Mouse (Mus musculus) C2C12 (cell line): ENCODE measurements at regions not wholly inside any gene's neighbourhood (a gene's known extent, or its start where the extent isn't known, plus 50 kb on each side); places are given as distances from the start of the nearest gene placed in this dataset.

ENCODE experiments used
- H3K27me3 ChIP-seq: one replicate; pipeline ENCODE4 v1.6.1; 2011; ENCODE audit not compliant: control insufficient read depth, insufficient read depth, insufficient read length
- H3K36me3 ChIP-seq: one replicate; pipeline ENCODE4 v1.6.1; 2011; ENCODE audit not compliant: control insufficient read depth, insufficient read depth
- H3K4me3 ChIP-seq: one replicate; pipeline ENCODE4 v1.5.1; 2011; ENCODE audit warnings: mild to moderate bottlenecking, control low read depth; ENCODE audit not compliant: poor library complexity, insufficient read depth, severe bottlenecking
- H3K79me2 ChIP-seq: one replicate; pipeline ENCODE4 v1.6.1; 2011; ENCODE audit not compliant: control insufficient read depth, insufficient read depth
- H3K79me3 ChIP-seq: one replicate; pipeline ENCODE4 v1.6.1; 2011; ENCODE audit warnings: low read depth, control low read depth
- H3ac ChIP-seq: one replicate; pipeline ENCODE3; 2011; ENCODE audit warnings: low read depth; ENCODE audit not compliant: control insufficient read depth, insufficient read length
- CEBPB ChIP-seq: IDR thresholded peaks from one replicate; pipeline ENCODE4 v1.6.1; 2011; ENCODE audit warnings: low read depth, mild to moderate bottlenecking, control low read depth, moderate library complexity
- CTCF ChIP-seq: IDR thresholded peaks from one replicate; pipeline ENCODE4 v1.5.1; 2011; ENCODE audit not compliant: control insufficient read depth, insufficient read depth, insufficient read length
- FOSL1 ChIP-seq: IDR thresholded peaks from one replicate; pipeline ENCODE4 v1.8.0; 2011; ENCODE audit warnings: mild to moderate bottlenecking, low read length; ENCODE audit not compliant: poor library complexity, insufficient read depth, severe bottlenecking
- MAX ChIP-seq: IDR thresholded peaks from one replicate; pipeline ENCODE4 v1.6.1; 2011; ENCODE audit warnings: mild to moderate bottlenecking, control low read depth
- MYOD1 ChIP-seq: IDR thresholded peaks from one replicate; pipeline ENCODE4 v1.6.1; 2011; ENCODE audit warnings: low read depth; ENCODE audit not compliant: control insufficient read depth, insufficient read length
- MYOG ChIP-seq: IDR thresholded peaks from one replicate; pipeline ENCODE4 v1.6.1; 2011; ENCODE audit not compliant: control insufficient read depth, insufficient read length; ENCODE audit errors: extremely low read depth
- USF1 ChIP-seq: IDR thresholded peaks from one replicate; pipeline ENCODE4 v1.6.1; 2011; ENCODE audit warnings: low read depth, mild to moderate bottlenecking, control low read depth, moderate library complexity

DNA sequence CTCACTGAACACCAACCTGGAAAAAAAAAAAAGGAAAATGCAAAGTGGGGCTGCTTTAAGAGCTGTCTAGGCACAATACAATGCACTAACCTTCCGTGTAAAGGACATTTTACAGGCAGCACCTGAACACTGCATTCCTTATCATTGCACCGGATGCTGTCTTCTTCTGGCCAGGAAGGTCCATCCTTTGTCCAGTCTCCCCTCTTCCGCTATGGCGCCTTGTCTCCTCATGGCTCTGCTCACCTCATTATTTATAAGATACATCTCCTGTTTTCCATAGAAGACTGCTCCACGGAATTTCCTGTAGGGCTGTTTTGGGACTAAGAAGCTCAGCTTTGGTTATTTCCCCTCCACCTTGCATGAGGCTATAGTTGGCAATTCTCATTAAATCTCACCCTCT is 102.8 kb upstream of the Spata13 start:
- Histone ChIP-seq H3K36me3 (no peaks in the 10 kb centered on the region), H3ac (no peak overlapping the region), H3K79me2 (no peaks in the 10 kb centered on the region), H3K27me3 (no peaks in the 10 kb centered on the region), H3K79me3 (no peaks in the 10 kb centered on the region), H3K4me3 (no peak overlapping the region)
- no peak for TF ChIP-seq CTCF

DNA sequence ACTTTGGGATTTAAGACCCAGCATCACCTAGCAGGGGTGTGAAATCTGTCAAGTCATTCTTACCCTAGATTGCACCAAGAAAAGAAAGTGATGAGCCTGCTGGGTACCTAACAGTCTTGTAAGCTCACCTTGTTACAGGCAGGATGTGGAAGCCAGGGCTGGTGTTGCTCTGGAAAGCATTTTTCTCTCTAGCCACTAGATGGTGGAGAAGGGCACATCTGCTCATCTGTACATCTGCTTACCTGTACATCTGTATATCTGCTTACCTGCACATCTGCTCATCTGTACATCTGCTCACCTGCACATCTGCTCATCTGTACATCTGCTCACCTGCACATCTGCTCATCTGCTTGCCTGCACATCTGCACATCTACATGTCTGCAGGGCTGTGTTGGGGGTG is 102.0 kb upstream of the Spata13 start:
- Histone ChIP-seq H3ac (no peak overlapping the region), H3K36me3 (no peaks in the 10 kb centered on the region), H3K27me3 (no peaks in the 10 kb centered on the region), H3K4me3 (no peak overlapping the region), H3K79me2 (no peaks in the 10 kb centered on the region), H3K79me3 (no peaks in the 10 kb centered on the region)
- TF ChIP-seq FOSL1 (no peak), MAX (no peak), CEBPB (no peak), MYOD1 (no peak), CTCF (no peak), USF1 (no peak), MYOG (no peak)

DNA sequence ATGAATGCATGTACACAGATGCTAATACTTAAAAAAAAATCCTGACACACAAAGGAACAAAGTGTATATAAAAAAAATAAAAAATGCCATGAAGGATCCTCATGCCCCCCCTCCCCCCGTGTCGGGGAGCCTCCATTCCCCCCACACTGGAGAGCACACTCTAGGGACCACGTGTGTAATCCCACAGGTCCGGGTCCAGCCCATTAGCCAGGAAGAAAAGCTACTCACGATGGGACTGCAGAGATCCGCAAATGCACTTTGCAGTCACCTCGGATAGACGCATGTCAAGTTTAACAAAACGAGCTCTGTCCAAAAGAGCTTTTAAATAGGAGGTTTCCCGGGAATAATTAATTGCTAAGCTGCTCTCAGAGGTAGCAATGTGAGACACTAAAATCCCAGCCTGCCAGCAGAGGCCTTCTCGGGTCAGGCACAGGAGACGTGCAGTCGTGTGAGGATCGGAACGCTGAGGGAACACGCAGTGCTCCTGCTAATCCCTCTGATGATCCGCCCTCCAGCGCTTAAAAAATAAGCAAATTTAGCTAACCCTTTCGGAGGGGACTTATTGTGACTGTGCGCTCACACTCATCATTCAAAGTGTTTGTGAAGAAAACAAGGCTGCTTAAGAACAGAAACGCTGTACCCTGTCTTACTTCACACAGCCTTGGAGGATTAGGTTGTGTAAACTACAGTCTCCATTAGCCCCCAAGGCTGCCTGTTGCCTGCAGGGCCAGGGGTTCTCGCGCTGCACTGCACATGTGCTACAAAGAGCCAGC is 100.2 kb upstream of the Spata13 start:
- TF ChIP-seq MAX, result no peak
- H3K36me3 ChIP-seq, result no peaks in the 10 kb centered on the region
- H3K4me3 ChIP-seq, result no peak overlapping the region
- H3K27me3 ChIP-seq, result no peaks in the 10 kb centered on the region
- H3ac ChIP-seq, result no peak overlapping the region
- H3K79me3 ChIP-seq, result no peaks in the 10 kb centered on the region
- H3K79me2 ChIP-seq, result no peaks in the 10 kb centered on the region

DNA sequence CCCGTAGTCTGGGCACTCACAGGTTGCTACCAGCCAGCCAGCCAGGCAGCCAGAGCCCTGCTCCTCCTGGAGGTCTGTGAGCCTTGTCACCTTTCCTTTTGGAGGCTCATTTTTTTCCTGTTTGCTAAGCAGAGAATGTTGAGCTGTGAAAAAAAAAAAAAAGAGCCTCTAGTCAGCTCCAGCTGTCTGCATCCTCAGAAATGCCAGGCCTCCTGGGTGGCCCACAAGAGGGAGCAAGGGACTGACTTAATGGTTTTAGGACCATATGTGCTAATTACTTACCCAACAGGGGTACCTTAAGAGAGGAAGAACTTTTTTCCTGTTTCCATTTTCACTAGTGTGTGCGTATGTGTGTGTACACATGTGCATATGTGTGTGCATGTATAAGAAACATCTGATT is 94.8 kb upstream of the Spata13 start:
- H3K4me3 ChIP-seq, result no peak overlapping the region
- no peak overlapping the region for H3ac ChIP-seq
- no peaks in the 10 kb centered on the region for H3K27me3 ChIP-seq
- no peaks in the 10 kb centered on the region for H3K79me3 ChIP-seq
- no peaks in the 10 kb centered on the region for H3K79me2 ChIP-seq
- TF ChIP-seq USF1 (no peak), MAX (no peak), CEBPB (no peak), FOSL1 (no peak), MYOD1 (no peak)
- no peaks in the 10 kb centered on the region for H3K36me3 ChIP-seq

DNA sequence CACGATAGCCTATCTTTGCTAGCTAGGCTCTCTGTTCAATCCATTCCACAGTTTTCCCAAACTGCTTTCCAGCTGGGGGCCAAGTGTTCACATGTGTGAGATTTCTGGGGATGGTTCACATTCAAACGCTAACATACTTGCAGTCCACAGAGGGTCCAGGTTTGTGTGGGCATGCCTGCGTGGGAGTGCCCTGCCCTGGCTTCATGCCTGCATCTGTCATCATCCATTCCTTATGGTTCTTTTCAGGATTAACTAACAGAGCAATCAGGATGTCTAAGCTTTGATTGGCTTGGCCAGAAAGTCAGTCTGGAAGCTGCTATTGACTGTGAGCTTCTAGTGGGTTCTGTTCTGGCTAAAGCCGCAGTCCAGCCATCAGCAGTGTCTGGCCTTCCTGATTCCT is 93.7 kb upstream of the Spata13 start:
- Histone ChIP-seq H3K79me3 (no peaks in the 10 kb centered on the region), H3K27me3 (no peaks in the 10 kb centered on the region), H3K79me2 (no peaks in the 10 kb centered on the region), H3K36me3 (no peaks in the 10 kb centered on the region), H3K4me3 (no peak overlapping the region), H3ac (no peak overlapping the region)
- TF ChIP-seq MYOG (no peak), USF1 (no peak), MYOD1 (no peak), FOSL1 (no peak), CEBPB (no peak), MAX (no peak), CTCF (no peak)

DNA sequence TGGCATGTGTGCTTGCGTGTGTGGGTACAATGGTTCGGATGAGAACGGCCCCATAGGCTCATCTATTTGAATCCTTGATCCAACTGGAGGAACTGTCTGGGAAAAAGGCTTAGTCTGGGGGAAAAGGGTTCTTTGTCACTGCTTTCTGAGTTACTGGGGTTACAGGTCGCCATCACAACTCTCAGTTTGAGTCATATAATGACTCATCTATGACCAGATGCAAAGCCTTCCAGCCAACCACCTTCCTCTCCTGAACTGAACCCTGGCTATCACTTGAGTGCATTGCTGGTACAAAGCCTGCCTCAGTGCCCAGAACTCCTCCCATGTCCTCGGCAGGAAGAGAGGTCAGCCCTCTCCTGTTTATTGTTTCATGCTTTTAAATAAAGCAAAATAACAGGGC is 92.2 kb upstream of the Spata13 start:
- Histone ChIP-seq H3ac (no peak overlapping the region), H3K36me3 (no peaks in the 10 kb centered on the region), H3K79me3 (no peaks in the 10 kb centered on the region), H3K79me2 (no peaks in the 10 kb centered on the region), H3K27me3 (no peaks in the 10 kb centered on the region), H3K4me3 (no peak overlapping the region)
- no peak for TF ChIP-seq CTCF
- no peak for TF ChIP-seq MAX
- no peak for TF ChIP-seq USF1
- no peak for TF ChIP-seq CEBPB
- no peak for TF ChIP-seq MYOG
- TF ChIP-seq MYOD1, result no peak
- no peak for TF ChIP-seq FOSL1
